Mouse (Mus musculus): Measurements from ENCODE around the gene Adprm. TPM values are rescaled to one million over a fixed set of nuclear protein-coding genes. Genes with fewer than 3 reads are reported as not detected.
A peak's percentile ranks its signal among the peaks of the same experiment; 100 is the strongest.

Gene Adprm
- total RNA-seq, 2 experiments from 2014 or later = 14.9 to 15.8 TPM

DNA sequence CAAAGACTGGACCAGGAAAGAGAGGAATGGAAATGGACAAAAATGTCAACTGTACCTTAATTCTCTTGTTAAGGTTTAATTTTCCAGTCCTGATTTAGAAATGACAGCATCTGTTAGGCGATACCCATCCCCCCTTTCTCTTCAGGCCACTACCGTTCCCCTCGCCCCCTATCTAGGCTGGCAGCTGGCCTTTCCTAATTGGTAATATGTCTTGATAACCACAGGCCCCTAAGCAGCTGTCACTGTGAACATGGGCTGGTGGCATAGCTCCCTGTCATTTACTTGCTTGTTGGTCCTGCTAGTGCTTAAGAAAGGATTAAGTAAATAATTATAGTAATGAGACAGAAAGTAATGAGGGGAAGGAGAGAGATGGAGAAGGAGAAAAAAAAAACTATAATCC lies 25.0 kb upstream of the Adprm start:
- no peak for DNase-seq (ENCODE audit: low spot score in 2 of 2)

DNA sequence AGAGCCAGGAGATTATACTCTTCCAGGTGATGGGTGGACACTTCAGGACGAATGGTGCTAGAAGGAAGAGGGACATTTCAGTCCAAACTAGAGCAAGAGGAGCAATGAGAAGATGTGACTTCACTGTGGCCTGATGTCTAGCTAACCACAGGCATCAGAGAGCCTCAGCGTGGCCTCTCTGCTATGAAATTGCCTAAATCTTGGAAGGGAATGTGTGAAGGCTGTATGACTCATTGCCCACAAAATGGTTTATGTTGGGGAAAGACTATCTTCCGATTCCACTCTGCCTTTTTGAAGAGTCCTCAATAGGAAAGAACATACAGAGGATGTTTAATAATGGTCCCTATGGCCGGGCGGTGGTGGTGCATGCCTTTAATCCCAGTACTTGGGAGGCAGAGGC lies 24.4 kb upstream of the Adprm start:
- no peak for DNase-seq (ENCODE audit: low spot score in 2 of 2)

DNA sequence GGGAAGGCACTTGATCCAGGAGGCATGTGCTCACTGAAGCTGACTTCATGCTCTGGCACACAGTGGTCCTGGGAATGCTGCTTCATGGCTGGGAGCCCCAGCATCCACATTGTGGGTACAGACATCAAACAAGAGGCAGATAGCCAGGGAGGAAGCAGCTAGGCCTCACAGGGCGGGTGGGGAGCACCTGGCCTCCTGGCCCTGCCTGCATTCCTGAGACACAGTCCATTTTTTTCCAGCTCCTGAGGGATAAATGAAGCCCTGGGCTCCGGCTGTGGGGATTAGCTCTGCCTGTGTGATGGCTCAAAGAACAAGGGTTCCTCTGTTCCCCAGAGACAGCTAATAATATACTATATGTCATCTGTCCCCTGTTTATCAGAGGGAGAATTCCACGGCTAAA lies 22.6 kb upstream of the Adprm start:
- no peak for DNase-seq (ENCODE audit: low spot score in 2 of 2)

DNA sequence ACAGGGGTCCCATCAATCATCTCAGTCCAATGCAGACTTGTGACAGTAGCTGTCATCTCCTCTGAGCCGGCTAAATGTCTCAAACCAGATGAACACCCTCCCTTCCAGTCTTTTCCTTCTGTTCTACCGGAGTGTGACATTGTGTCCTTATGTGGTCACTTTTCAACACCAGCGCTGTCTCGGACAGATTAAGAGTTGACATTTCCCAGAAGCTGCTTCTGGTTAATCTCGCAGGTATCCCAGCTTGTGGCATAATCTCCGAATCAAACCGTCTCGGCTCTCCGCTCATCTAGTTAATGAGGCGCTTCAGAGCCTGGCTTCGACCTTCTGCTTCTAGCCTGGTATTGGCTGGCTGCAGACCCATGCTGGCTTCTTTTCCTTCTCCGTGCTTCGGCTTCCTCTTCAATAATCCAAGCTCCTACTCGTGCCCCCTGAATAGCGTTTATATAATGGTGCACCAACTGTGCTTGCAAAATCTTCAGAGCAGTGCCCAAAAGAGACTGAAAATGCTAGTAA lies 20.3 kb upstream of the Adprm start:
- DNase-seq (ENCODE audit: low spot score in 2 of 2) = no peak

DNA sequence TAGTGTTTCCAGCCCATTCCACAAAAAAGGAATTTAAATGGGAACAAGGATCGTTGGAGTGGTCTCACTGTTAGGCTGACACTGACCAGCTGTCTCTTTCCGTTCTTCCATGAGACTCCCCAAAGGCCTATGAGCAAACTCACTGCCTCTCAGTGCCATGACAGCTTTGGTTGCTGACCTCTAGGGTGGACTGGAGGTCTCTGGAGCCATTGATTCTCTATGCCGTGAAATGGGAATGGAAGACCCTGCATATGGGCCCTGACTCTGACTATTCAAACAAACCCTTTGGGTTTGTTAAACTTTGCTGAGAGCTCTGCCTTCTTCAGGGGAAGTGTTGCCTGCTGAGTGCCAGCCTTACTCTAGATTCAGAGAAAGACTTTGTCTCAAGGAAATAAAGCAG lies 15.3 kb upstream of the Adprm start:
- no peak for DNase-seq (ENCODE audit: low spot score in 2 of 2)

DNA sequence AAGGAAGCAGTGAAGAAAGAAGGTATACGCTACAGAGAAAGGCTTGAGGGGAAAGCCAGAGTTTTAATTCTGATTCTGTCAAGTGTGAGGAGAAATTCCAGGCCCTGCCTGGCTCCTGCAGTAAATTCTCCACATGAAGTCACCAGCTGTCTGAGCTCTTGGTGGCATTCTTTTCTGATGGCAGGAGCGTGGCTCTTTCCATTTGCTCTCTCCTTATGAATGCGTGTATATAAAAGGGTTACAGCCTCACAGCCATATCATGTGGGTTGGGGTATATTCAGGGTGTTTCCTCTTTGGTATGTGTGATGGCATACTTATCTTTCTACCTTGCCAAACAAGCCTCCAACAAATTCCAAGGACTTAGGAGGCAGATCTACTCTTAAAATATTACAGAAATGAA lies 10.3 kb upstream of the Adprm start:
- DNase-seq (ENCODE audit: low spot score in 2 of 2) = no peak

DNA sequence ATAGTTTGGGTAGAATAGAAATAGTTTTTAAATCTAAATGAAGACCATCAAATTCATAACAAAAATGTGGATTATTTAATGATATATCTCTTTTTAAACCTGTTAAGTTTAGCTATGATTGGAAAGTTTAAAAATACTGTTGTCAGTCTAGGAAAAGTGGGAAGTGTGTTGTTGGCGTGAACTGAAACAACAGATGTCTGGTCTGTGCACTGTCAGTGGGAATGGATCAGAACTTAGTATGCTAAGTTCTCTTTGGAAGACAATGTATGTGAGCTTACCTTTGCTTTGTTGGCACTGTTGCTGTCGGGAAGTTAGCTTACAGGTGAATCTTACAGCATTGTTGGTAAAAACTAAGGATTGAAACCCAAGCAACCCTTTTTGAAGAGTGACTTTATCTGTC lies 8.9 kb upstream of the Adprm start:
- no peak for DNase-seq (ENCODE audit: low spot score in 2 of 2)

DNA sequence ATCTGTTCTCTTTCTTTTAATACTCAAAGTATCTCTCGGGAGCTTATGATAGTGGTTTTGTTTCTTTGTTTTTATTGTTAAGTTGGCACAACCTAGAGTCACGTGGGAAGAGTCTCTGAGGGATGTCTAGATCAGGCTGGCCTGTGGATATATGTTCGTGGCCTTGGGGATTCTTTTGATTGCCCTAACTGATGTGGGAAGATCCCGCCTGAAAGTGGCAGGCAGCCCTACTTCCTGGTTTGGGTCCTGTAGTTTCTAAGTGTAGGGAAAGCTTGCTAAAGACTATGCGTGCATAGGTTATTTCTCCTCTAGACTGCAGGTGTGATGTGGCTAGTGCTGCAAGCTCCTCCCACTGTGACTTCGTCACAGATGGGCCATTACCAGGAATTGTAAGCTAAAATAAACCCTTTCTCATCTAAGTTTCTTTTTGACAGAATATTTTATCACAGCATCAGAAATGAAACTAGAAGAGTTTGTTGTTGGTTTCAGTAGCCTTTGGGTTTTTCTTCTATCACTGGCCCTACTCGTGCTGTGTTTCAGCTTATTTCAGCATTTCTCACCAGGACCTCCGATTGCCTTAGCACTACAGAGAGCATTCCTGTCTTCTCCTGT lies 2.5 kb upstream of the Adprm start:
- DNase-seq (ENCODE audit: low spot score in 2 of 2) = no peak

DNA sequence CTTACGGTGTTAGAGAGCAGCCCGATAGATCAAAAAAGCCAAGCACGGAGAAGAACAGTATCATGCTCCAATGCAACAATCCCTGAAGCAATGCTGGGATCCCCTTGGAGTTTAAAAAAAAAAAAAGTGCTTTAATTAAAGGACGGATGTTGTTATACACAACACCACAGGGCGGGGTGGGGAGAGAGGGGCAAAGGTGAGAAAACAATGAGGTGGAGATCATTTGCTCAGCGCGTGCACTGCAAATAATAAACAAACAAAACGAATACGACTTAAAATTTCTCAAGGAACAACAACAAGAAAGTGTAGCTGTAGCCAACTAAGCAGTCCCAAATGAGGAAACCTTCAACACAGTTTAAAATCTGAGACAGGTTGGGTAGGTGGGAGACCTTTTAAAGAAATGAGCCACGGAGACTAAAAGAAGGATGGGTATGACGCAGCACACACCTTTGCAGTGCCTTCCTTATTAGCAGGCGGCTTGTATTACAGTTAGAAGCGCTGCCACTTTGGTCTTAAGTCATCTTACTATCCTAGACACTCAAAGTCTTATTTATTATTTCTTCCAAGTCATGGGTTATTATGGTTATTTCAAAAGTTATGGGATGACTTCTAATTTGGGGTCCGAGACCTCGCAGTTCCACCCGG lies 596 bp downstream of the Adprm start:
- DNase-seq (ENCODE audit: low spot score in 2 of 2) = no peak

DNA sequence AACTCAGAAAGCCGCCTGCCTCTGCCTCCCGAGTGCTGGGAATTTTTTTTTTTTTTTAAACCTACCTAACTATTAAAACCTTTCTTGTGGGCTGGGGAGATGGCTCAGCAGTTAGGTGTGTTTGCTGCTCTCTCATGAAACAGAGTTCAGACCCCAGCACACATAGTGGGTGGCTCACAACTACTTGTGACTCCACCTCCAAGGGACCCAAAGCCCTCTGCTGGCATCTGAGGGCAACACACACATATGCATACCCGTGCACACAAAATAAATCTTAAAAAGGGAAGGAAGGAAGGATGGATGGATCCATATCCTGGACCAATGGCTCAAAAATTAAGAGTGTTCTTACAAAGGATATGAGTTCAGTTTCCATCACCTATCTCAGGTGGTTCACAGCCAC lies 3.1 kb downstream of the Adprm start:
- no peak for DNase-seq (ENCODE audit: low spot score in 2 of 2)

DNA sequence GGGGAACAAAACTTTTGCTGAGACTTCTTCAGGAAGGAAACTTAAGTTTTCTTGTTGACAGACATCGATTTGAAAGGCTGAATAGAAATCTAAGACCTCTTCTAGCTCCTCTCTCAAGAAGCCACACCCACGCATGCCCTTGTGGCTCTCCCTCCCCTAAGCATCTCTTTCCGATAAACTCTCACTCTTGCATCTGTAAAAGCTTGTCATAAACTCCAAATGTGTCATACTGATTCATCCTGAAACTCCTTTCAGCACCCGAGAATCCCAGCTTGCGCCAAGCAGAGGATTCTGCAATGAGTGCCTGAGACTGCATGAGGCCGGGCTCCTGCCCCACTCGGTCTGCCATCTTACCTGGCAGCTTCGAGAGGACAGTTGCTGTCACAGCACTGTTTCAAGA lies 3.9 kb downstream of the Adprm start:
- no peak for DNase-seq (ENCODE audit: low spot score in 2 of 2)

DNA sequence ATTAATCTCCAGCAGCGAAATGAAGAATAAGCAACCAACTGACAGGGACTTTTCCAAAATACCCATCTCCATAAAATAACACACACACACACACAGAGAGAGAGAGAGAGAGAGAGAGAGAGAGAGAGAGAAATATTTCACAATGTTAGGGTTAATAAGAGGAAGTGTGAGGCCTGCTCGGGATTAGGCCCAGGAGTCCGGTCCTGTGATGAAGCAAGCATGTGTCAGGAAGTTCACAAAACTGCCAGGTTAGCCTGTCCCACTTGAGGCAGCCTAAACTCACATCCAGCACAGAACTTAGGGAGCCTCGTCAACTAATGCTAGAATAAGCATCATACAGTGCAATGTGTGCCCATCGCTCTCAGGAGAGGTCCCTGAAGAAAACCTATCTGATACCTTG lies 5.2 kb downstream of the Adprm start:
- no peak for DNase-seq (ENCODE audit: low spot score in 2 of 2)

DNA sequence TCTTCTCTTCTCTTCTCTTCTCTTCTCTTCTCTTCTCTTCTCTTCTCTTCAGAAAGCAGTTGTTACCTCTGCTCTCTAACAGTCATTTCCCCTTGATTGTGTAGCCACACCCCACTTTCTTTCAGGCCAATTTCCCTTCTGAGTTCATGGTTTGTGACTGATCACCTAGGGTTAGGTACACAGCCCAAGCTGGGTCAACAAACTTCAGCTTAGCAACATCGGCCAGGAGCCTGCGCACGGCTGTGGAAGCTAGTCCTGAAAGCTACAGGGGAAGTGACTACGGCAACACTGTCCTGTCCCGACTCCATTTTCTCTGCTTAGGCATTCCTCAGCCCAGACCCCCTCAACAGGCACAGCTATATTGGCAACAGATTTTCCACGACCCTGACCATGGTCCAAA lies 7.4 kb downstream of the Adprm start:
- no peak for DNase-seq (ENCODE audit: low spot score in 2 of 2)

DNA sequence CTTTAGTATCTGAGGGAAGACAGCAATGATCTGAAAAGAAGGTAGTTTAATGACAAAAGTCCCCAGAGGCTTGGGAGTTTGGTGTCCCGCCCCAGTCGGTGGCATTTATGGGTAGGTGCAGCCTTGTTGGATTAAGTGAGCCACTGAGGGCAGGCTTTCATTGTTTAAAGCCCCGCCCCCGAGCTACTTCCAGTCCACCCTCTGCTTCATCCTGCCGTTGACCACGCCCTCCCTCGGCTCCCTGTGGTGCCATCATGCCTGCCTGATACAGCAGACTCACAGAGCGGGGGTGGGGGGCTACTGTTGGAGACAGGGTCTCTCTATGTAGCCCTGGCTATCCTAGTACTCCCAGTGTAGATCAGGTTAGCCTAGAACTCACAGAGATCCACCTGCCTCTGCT lies 9.4 kb downstream of the Adprm start:
- no peak for DNase-seq (ENCODE audit: low spot score in 2 of 2)

DNA sequence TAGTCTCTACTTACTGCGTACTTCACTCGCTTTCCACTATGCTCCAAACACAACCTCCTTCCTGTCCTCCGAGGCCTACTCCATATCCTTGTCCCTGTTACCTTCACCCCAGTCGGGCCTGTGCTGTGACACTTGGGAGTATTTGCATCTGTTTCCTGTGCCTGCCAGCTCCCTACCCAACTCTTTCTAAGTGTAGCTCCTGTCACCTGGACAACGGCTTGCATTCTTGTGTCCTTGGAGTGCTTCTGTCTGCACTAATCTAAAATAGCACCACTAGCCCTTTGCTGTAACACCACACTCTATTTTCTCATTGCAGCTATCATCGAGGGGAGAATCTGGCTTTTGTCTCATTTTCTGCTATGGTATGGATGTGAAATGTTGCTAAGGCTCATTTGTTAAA lies 11.9 kb downstream of the Adprm start:
- DNase-seq (ENCODE audit: low spot score in 2 of 2) = no peak

DNA sequence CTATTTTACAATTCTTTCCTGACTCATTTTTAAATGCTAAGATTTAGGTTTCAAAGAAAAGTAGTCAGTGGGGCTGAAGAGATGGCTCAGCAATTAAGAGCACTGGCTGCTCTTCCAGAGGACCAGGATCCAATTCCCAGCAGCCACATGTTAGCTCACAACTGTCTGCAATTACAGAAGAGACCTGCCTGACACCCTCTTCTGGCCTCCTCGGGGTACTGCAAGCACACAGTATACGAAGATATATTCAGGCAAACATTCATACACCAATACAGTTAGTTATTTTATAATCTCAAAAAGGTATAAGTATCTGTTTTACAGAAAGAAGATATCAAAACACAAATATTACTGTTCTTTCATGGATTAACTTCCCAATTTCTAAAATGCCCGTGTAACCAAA lies 12.6 kb downstream of the Adprm start:
- no peak for DNase-seq (ENCODE audit: low spot score in 2 of 2)

DNA sequence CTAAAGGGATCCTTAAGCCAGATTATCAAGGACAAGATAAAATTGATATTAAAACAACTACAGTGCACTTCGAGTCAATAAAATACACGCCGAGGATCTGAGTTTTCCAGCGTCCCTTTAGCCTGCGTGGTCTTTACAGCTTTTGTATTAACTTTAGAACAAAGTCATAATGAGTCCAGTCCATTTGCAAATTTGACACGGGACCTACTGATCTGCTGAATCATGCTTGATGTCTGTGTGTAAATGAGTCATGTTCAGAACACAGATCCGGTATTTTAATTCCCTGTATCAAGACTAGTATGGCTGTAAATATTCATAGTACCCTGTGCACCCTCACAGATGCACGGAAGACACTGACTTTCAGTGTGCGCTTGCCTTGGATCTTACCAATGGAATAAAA lies 15.5 kb downstream of the Adprm start:
- DNase-seq (ENCODE audit: low spot score in 2 of 2) = no peak

DNA sequence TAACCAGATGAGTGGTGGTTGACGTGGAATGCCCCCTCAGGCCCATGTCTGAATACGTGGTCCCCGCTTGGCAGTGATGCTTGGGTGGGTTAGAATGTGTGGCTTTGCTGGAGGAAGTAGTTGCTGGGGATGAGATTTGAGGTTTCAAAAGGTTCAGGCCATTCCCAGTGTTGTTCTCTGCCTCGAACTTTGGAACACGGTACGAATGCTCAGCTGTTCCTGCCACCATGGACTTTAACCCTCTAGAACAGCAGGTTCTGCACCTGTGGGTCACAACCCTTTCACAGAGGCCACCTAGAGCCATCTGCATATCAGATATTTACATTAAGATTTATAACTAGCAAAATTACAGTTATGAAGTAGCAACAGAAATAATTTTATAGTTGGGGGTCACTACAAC lies 16.2 kb downstream of the Adprm start:
- no peak for DNase-seq (ENCODE audit: low spot score in 2 of 2)

DNA sequence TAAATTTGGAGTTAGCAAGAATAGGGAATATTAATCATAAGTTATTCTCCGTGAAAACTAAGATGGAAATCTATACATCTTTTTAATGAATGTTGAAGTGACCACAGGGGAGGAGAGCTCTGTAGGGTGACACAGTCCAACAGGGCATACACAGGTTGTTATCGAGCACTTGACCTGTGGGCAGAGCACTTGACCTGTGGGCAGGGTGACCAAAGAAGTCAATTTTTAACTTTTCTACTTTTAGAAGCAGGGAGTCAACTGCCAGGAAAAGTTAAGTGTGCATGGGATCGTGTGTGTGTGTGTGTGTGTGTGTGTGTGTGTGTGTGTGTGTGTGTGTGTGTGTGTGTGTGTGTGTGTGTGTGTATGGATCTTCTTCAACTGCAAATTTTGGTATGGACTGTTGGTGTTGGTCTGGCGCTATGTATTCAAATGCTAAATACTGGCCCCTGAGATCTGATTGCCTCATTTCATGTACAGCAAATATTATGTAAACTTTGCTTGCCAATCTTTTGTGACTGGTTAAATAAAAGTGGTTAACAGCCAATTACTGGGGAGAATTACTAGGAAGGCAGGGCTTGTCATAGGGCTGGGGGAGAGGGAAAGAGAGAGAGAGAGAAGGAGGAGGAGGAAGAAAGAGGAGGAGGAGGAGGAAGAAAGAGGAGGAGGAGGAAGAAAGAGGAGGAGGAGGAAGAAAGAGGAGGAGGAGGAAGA lies 17.5 kb downstream of the Adprm start:
- DNase-seq (ENCODE audit: low spot score in 2 of 2) = no peak

DNA sequence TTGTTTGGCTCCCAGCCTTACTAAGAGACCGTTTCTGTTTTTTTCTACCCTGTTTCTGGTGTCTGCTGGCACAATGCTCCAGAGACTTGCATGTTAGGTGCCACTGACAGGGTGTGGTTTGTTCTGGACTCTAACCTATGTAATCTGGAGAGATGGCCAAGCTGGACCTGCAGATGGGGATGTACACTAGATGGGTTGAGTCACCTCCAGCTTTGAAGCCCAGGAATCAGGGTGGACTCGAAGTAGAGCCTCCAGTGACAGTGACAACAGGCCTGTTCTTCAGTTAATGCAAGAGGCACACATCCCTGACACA lies 20.8 kb downstream of the Adprm start:
- DNase-seq (ENCODE audit: low spot score in 2 of 2) = no peak

DNA sequence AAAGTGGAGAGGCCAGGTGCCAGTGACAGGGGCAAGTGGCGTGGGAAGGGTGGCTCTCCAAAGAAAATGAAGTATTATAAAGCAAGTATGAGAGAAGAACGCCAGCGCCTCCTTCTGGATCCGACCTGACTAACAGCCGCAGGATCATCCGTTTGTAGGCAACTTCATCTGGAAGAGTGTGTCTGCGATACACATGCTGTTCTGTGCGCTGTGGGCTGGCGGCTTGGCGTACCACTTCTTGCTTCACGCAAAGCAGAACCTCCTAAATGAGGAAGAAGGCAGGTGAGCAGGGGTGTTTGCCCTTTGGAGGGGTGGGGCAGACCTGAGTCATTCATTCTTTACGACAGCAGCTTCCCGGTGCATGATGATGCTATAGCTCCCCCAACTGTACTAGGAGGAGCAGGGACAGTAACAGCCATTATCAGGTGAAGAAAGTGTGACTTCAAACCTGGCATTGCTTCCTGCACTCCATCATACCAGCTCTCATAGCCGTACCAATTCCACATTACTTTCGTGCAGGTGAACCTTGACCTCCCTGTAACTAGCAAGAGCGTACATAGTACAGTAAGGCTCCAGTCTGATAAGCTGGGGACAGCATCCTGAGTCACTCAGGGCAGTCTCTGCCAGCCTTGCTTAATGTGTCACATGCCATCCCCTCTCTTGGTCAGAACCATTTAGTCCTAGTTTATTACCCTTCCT lies 21.3 kb downstream of the Adprm start:
- DNase-seq (ENCODE audit: low spot score in 2 of 2) = no peak

DNA sequence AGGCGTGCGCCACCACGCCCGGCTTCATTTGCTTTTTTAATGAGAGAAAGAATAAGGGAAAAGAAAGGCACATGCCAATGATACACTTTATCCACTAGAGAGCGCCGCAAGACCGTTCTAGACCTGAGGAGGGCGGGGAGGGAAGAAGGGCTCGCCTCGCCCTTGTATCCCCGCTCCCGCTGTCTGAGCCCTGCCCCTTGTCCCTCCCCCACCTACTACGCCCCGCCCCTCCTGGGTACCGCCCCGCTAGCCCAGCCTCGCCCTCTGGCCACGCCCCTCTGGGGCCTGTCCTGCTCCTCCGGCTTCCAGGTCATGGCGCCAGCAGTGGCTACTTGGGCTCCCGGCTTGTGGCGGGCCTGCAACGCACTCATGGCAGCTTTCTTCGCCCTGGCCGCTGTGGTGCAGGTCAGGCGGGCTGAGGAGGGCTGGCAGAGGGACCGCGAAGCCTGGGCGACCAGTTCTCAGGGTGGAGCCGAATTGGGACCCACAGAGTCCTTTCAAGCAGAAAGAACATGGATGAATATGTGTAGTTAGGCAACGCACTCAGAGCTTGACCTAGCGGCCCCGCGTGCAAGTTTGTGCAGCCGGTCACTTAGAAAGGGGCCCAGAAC lies 27.4 kb downstream of the Adprm start, which contains the start of gene Tmem220:
TSS of gene Tmem220 (plus strand) at position 288 of the 611 bp plus-strand sequence.
- DNase-seq (ENCODE audit: low spot score in 2 of 2) = peak; percentile 92 to 94
